ENCODE assay signal across 19 mouse cellular contexts in the genomic region with DNA sequence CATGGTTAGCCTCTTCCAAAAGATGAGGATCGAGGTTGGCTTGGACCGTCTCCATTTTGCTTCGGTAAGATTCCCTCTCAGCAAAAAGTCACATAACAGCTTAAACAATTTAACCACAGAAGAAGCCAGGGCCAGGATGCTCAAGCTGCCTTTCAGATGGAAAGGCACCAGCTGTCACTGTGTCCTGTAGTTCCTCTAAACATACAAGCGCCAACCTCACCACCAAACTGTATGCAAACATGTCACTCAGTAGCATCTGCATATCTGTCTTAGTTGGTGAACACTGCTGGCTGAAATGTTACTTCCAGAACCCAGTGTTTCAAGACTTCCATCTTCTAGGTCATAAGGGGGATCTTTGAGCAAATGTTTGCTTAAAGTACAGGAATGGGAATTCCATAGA. TPM values are rescaled to one million over a fixed set of nuclear protein-coding genes. Genes with fewer than 3 reads are reported as not detected.
"Had no signal": no experiment of that assay in that cellular context is flagged by ENCODE, and none has a peak within 500 bp of the region (broad histone marks: within the 10 kb centered on the region; RNA-seq: fewer than 3 reads in every experiment).

No protein-coding gene starts in this region.

- H3K4me3 ChIP-seq: lung, embryonic 15.5 days; megakaryocyte, embryonic 14.5 days; midbrain, embryonic 13.5 days; midbrain, embryonic 15.5 days; neural tube, embryonic 12.5 days had no signal

- H3K9ac ChIP-seq: liver, postnatal 0 days; lung, embryonic 15.5 days; midbrain, embryonic 13.5 days; midbrain, embryonic 15.5 days; neural tube, embryonic 12.5 days had no signal

- DNase-seq: liver, postnatal 0 days; lung, adult 2 months; lung, postnatal 14 days; lung, postnatal 36 days; right cerebral cortex, postnatal 14 days; spleen, adult 18-20 months; thymus, adult 18-20 months; thymus, postnatal 14 days; thymus, postnatal 36 days had no signal

- H3K4me1 ChIP-seq: lung, embryonic 15.5 days; midbrain, embryonic 13.5 days; midbrain, embryonic 15.5 days; neural tube, embryonic 12.5 days had no signal

- H3K27me3 ChIP-seq: lung, embryonic 15.5 days; midbrain, embryonic 13.5 days; midbrain, embryonic 15.5 days; neural tube, embryonic 12.5 days had no signal

- ATAC-seq: liver, postnatal 0 days; lung, postnatal 0 days; midbrain, embryonic 13.5 days; midbrain, embryonic 15.5 days had no signal

- H3K27ac ChIP-seq: lung, embryonic 15.5 days; macrophage; midbrain, embryonic 13.5 days; midbrain, embryonic 15.5 days; neural tube, embryonic 12.5 days had no signal

- H3K36me3 ChIP-seq: lung, embryonic 15.5 days; midbrain, embryonic 13.5 days; midbrain, embryonic 15.5 days; neural tube, embryonic 12.5 days had no signal

- H3K4me2 ChIP-seq: lung, embryonic 15.5 days; midbrain, embryonic 11.5 days; midbrain, embryonic 13.5 days; midbrain, embryonic 15.5 days; neural tube, embryonic 12.5 days had no signal

- H3K9me3 ChIP-seq: lung, embryonic 15.5 days; megakaryocyte, embryonic 14.5 days; midbrain, embryonic 13.5 days; midbrain, embryonic 15.5 days; neural tube, embryonic 12.5 days had no signal

RNA-seq across cellular contexts. Expression of a gene that starts 8.5 kb away (rescaled TPM):
- polyA plus RNA-seq: liver, postnatal 0 days; macrophage; midbrain, embryonic 11.5 days; neural tube, embryonic 12.5 days; neural tube, embryonic 14.5 days; stomach, embryonic 14.5 days had no signal
